Mouse (Mus musculus): Measurements from ENCODE around the gene Dock6.
A peak's percentile ranks its signal among the peaks of the same experiment; 100 is the strongest.

DNA sequence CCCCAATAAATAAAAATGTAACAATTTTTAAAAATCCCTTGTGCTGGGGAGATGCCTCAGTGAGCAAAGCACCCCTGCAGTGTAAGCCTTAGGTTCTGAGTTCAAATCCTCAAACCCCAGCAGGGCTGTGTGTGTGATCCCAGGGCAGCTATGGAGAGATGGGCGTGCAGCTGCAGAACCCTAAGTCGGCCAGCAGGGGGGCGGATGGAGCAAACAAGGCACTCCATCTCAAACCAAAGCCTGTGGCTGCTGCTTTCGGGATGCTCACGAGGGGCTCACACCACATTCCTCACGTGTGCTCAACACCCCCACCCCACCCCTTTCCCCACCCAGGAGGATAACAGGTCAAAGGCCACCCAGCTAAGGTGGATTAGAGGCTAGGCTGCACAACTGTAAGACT, 65.5 kb downstream of the Dock6 start:
- no peak for TF ChIP-seq USF1 (IDR thresholded peaks at IDR 0.05; ENCODE audit: low read depth, low read length)
- TF ChIP-seq MAX (IDR thresholded peaks at IDR 0.05; ENCODE audit: low read length) = no peak
- TF ChIP-seq CTCF (IDR thresholded peaks at IDR 0.05 in 2 of 3, conservative IDR thresholded peaks at IDR 0.05 in 1 of 3; ENCODE audit: control insufficient read depth in 1 of 3, insufficient read depth in 1 of 3, low read depth in 2 of 3, low read length in 3 of 3, poor library complexity in 1 of 3, severe bottlenecking in 1 of 3) = peak; percentile 95 to 99 (median 98)
- no peak for TF ChIP-seq GATA1 (IDR thresholded peaks at IDR 0.05; ENCODE audit: low read depth, low read length)
- no peak for TF ChIP-seq ZKSCAN1 (IDR thresholded peaks at IDR 0.05; ENCODE audit: low read depth, low read length)
- TF ChIP-seq HCFC1 (IDR thresholded peaks at IDR 0.05; ENCODE audit: low read depth, low read length) = peak; percentile 46; the same call in 1 of the 2 replicates
- TF ChIP-seq ZMIZ1 (IDR thresholded peaks at IDR 0.05; ENCODE audit: low read depth, low read length) = no peak
- no peak for TF ChIP-seq MYC (IDR thresholded peaks at IDR 0.05; ENCODE audit: low read depth, low read length)
- TF ChIP-seq USF2 (IDR thresholded peaks at IDR 0.05; ENCODE audit: borderline replicate concordance in 1 of 2, insufficient read depth in 1 of 2, low read depth in 1 of 2, low read length in 2 of 2) = no peak
- no peak for TF ChIP-seq KAT2A (conservative IDR thresholded peaks at IDR 0.05; ENCODE audit: low read depth, low read length)
- TF ChIP-seq POLR2A (IDR thresholded peaks at IDR 0.05; ENCODE audit: control insufficient read depth in 1 of 2, insufficient read depth in 1 of 2, low read depth in 1 of 2, low read length in 2 of 2, poor library complexity in 1 of 2) = peak in 1 of 2 experiments; percentile 6; a peak in 1 of 4 replicates
- no peak for TF ChIP-seq JUND (IDR thresholded peaks at IDR 0.05; ENCODE audit: low read depth, low read length)
- TF ChIP-seq MAZ (IDR thresholded peaks at IDR 0.05; ENCODE audit: low read depth, low read length) = no peak
